Mouse (Mus musculus): ENCODE data around the gene Zbtb17. TPM values are rescaled to one million over a fixed set of nuclear protein-coding genes. Genes with fewer than 3 reads are reported as not detected.

Gene Zbtb17
- polyA plus RNA-seq, 1 experiment from 2014 or later = 34.8 TPM

- Histone ChIP-seq H3K27me3 (replicated peaks) (no peaks in the 10 kb centered on the region), H3K4me2 (no peak overlapping the region), H3K27ac (replicated peaks) (no peak overlapping the region), H3K36me3 (peaks cover 61% of the 10 kb centered on the region), H3K9ac (replicated peaks) (no peak overlapping the region), H3K4me1 (peaks cover 13% of the 10 kb centered on the region), H3K9me3 (replicated peaks) (no peaks in the 10 kb centered on the region), H3K4me3 (replicated peaks) (no peak overlapping the region)
- no peak for ATAC-seq (ENCODE audit: low FRiP score)
- 87% methylated on average over 2 of the region's 2 CpGs for WGBS
Measured at GRCm38 (mm10) chr4:141451251-141451650, 6.8 kb downstream of the Zbtb17 start.

- Histone ChIP-seq H3K4me3 (replicated peaks) (no peak overlapping the region), H3K36me3 (peaks cover 58% of the 10 kb centered on the region), H3K4me1 (peaks cover 8% of the 10 kb centered on the region; the same call in 1 of the 2 replicates), H3K27ac (replicated peaks) (no peak overlapping the region), H3K9ac (replicated peaks) (no peak overlapping the region), H3K9me3 (replicated peaks) (no peaks in the 10 kb centered on the region), H3K4me2 (no peak overlapping the region), H3K27me3 (replicated peaks) (no peaks in the 10 kb centered on the region)
- ATAC-seq (ENCODE audit: low FRiP score) = no peak
- WGBS = 96% methylated on average over 9 of the region's 9 CpGs
Measured at GRCm38 (mm10) chr4:141451916-141452450, 7.5 kb downstream of the Zbtb17 start.

GRCm38 (mm10) chr4:141454581-141455350 lies 10.3 kb downstream of the Zbtb17 start:
- peaks cover 17% of the 10 kb centered on the region; the same call in 1 of the 2 replicates for H3K4me1 ChIP-seq
- no peak for ATAC-seq (ENCODE audit: low FRiP score)
- H3K9me3 ChIP-seq (replicated peaks) = no peaks in the 10 kb centered on the region
- H3K27ac ChIP-seq (replicated peaks) = no peak overlapping the region
- no peak overlapping the region for H3K9ac ChIP-seq (replicated peaks)
- no peaks in the 10 kb centered on the region for H3K27me3 ChIP-seq (replicated peaks)
- H3K36me3 ChIP-seq = peaks cover 34% of the 10 kb centered on the region
- 80% methylated on average over 14 of the region's 14 CpGs for WGBS
- H3K4me2 ChIP-seq = no peak overlapping the region
- H3K4me3 ChIP-seq (replicated peaks) = no peak overlapping the region

- 82% methylated on average over 4 of the region's 4 CpGs for WGBS
Measured at GRCm38 (mm10) chr4:141455526-141455925, 11.1 kb downstream of the Zbtb17 start.

GRCm38 (mm10) chr4:141456193-141456938 lies 11.9 kb downstream of the Zbtb17 start:
- WGBS = 94% methylated on average over 14 of the region's 14 CpGs
- Histone ChIP-seq H3K27ac (replicated peaks) (no peak overlapping the region), H3K9ac (replicated peaks) (no peak overlapping the region), H3K4me3 (replicated peaks) (no peak overlapping the region), H3K27me3 (replicated peaks) (no peaks in the 10 kb centered on the region), H3K9me3 (replicated peaks) (no peaks in the 10 kb centered on the region), H3K36me3 (peaks cover 25% of the 10 kb centered on the region), H3K4me1 (peaks cover 21% of the 10 kb centered on the region), H3K4me2 (no peak overlapping the region)
- no peak for ATAC-seq (ENCODE audit: low FRiP score)

More at GRCm38 (mm10) chr4:141455526-141455925, 11.1 kb downstream of the Zbtb17 start:
- Histone ChIP-seq H3K4me1 (peaks cover 17% of the 10 kb centered on the region; the same call in 1 of the 2 replicates), H3K36me3 (peaks cover 29% of the 10 kb centered on the region), H3K4me2 (no peak overlapping the region), H3K27me3 (replicated peaks) (no peaks in the 10 kb centered on the region), H3K4me3 (replicated peaks) (no peak overlapping the region), H3K9me3 (replicated peaks) (no peaks in the 10 kb centered on the region), H3K9ac (replicated peaks) (no peak overlapping the region), H3K27ac (replicated peaks) (no peak overlapping the region)
- ATAC-seq (ENCODE audit: low FRiP score) = no peak

- WGBS = 15% methylated on average over 7 of the region's 7 CpGs
- Histone ChIP-seq H3K36me3 (peaks cover 23% of the 10 kb centered on the region), H3K27ac (replicated peaks) (no peak overlapping the region), H3K4me2 (no peak overlapping the region), H3K4me1 (peaks cover 14% of the 10 kb centered on the region), H3K9ac (replicated peaks) (no peak overlapping the region), H3K27me3 (replicated peaks) (no peaks in the 10 kb centered on the region), H3K9me3 (replicated peaks) (no peaks in the 10 kb centered on the region), H3K4me3 (replicated peaks) (no peak overlapping the region)
- no peak for ATAC-seq (ENCODE audit: low FRiP score)
Measured at GRCm38 (mm10) chr4:141458236-141458635, 13.8 kb downstream of the Zbtb17 start.

- no peak overlapping the region for H3K4me2 ChIP-seq
- H3K9ac ChIP-seq (replicated peaks) = no peak overlapping the region
- no peak overlapping the region for H3K27ac ChIP-seq (replicated peaks)
- H3K36me3 ChIP-seq = peaks cover 29% of the 10 kb centered on the region
- ATAC-seq (ENCODE audit: low FRiP score) = no peak
- no peaks in the 10 kb centered on the region for H3K27me3 ChIP-seq (replicated peaks)
- WGBS = 72% methylated on average over 3 of the region's 3 CpGs
- peaks cover 12% of the 10 kb centered on the region for H3K4me1 ChIP-seq
- H3K9me3 ChIP-seq (replicated peaks) = no peaks in the 10 kb centered on the region
- no peak overlapping the region for H3K4me3 ChIP-seq (replicated peaks)
Measured at GRCm38 (mm10) chr4:141458888-141459287, 14.4 kb downstream of the Zbtb17 start.

- H3K9ac ChIP-seq (replicated peaks) = no peak overlapping the region
- no peaks in the 10 kb centered on the region for H3K9me3 ChIP-seq (replicated peaks)
- H3K4me3 ChIP-seq (replicated peaks) = no peak overlapping the region
- 93% methylated on average over 9 of the region's 9 CpGs for WGBS
- H3K4me2 ChIP-seq = no peak overlapping the region
- H3K36me3 ChIP-seq = peaks cover 37% of the 10 kb centered on the region
- H3K4me1 ChIP-seq = peaks cover 12% of the 10 kb centered on the region
- H3K27ac ChIP-seq (replicated peaks) = no peak overlapping the region
- H3K27me3 ChIP-seq (replicated peaks) = no peaks in the 10 kb centered on the region
- ATAC-seq (ENCODE audit: low FRiP score) = no peak
Measured at GRCm38 (mm10) chr4:141459766-141460165, 15.3 kb downstream of the Zbtb17 start.

- no peaks in the 10 kb centered on the region for H3K9me3 ChIP-seq (replicated peaks)
- peaks cover 12% of the 10 kb centered on the region for H3K4me1 ChIP-seq
- H3K4me2 ChIP-seq = no peak overlapping the region
- WGBS = 97% methylated on average over 4 of the region's 4 CpGs
- no peak overlapping the region for H3K9ac ChIP-seq (replicated peaks)
- peaks cover 45% of the 10 kb centered on the region for H3K36me3 ChIP-seq
- no peak for ATAC-seq (ENCODE audit: low FRiP score)
- no peaks in the 10 kb centered on the region for H3K27me3 ChIP-seq (replicated peaks)
- no peak overlapping the region for H3K4me3 ChIP-seq (replicated peaks)
- H3K27ac ChIP-seq (replicated peaks) = no peak overlapping the region
Measured at GRCm38 (mm10) chr4:141460481-141460880, 16.0 kb downstream of the Zbtb17 start.

GRCm38 (mm10) chr4:141461088-141461487 lies 16.6 kb downstream of the Zbtb17 start:
- H3K4me2 ChIP-seq = no peak overlapping the region
- H3K36me3 ChIP-seq = peaks cover 49% of the 10 kb centered on the region
- H3K4me3 ChIP-seq (replicated peaks) = no peak overlapping the region
- 38% methylated on average over 12 of the region's 12 CpGs for WGBS
- H3K4me1 ChIP-seq = peaks cover 12% of the 10 kb centered on the region
- H3K27me3 ChIP-seq (replicated peaks) = no peaks in the 10 kb centered on the region
- H3K9ac ChIP-seq (replicated peaks) = no peak overlapping the region
- no peaks in the 10 kb centered on the region for H3K9me3 ChIP-seq (replicated peaks)
- ATAC-seq (ENCODE audit: low FRiP score) = no peak
- H3K27ac ChIP-seq (replicated peaks) = no peak overlapping the region

GRCm38 (mm10) chr4:141461576-141461975 lies 17.1 kb downstream of the Zbtb17 start:
- Histone ChIP-seq H3K4me3 (replicated peaks) (no peak overlapping the region), H3K36me3 (peaks cover 51% of the 10 kb centered on the region), H3K9ac (replicated peaks) (no peak overlapping the region), H3K4me2 (no peak overlapping the region), H3K9me3 (replicated peaks) (no peaks in the 10 kb centered on the region), H3K27me3 (replicated peaks) (no peaks in the 10 kb centered on the region), H3K4me1 (peaks cover 12% of the 10 kb centered on the region), H3K27ac (replicated peaks) (no peak overlapping the region)
- no peak for ATAC-seq (ENCODE audit: low FRiP score)
- WGBS = 90% methylated on average over 12 of the region's 12 CpGs

GRCm38 (mm10) chr4:141463472-141463871 lies 19.0 kb downstream of the Zbtb17 start:
- 90% methylated on average over 14 of the region's 14 CpGs for WGBS
- peaks cover 7% of the 10 kb centered on the region for H3K4me1 ChIP-seq
- no peak overlapping the region for H3K4me3 ChIP-seq (replicated peaks)
- peaks cover 67% of the 10 kb centered on the region for H3K36me3 ChIP-seq
- ATAC-seq (ENCODE audit: low FRiP score) = no peak
- H3K4me2 ChIP-seq = no peak overlapping the region
- H3K27ac ChIP-seq (replicated peaks) = no peak overlapping the region
- H3K27me3 ChIP-seq (replicated peaks) = no peaks in the 10 kb centered on the region
- H3K9me3 ChIP-seq (replicated peaks) = no peaks in the 10 kb centered on the region
- no peak overlapping the region for H3K9ac ChIP-seq (replicated peaks)

Measured in neural tube, embryonic 15.5 days (tissue).